Mouse (Mus musculus) myocyte (in vitro differentiated cells): ENCODE data around the gene Aldh1b1.

ENCODE experiments used
- CEBPB ChIP-seq: IDR thresholded peaks from 2 replicates; pipeline ENCODE4 v1.6.1; 2011; ENCODE audit warnings: mild to moderate bottlenecking, moderate library complexity; ENCODE audit not compliant: poor library complexity, insufficient read depth, severe bottlenecking
- MAX ChIP-seq: IDR thresholded peaks from one replicate; pipeline ENCODE4 v1.6.1; 2011; ENCODE audit warnings: low read depth, mild to moderate bottlenecking, control low read depth
- POLR2A ChIP-seq: IDR thresholded peaks from one replicate; pipeline ENCODE4 v1.6.1; 2011; ENCODE audit warnings: low read depth, mild to moderate bottlenecking, control low read depth, moderate library complexity; ENCODE audit not compliant: insufficient read length
- REST ChIP-seq: IDR thresholded peaks from one replicate; pipeline ENCODE4 v1.6.1; 2011; ENCODE audit warnings: mild to moderate bottlenecking, control low read depth, moderate library complexity; ENCODE audit not compliant: insufficient read depth, insufficient read length

- TF ChIP-seq POLR2A (no peak), REST (no peak), MAX (no peak), CEBPB (no peak)
These were observed 48.3 kb upstream of the Aldh1b1 start for GRCm38 (mm10) chr4:45750477-45750876.
